Mouse (Mus musculus): Measurements from ENCODE around the gene H6pd.

H6pd gene

GRCm38 (mm10) chr4:149998786-149999509 lies 9.9 kb downstream of the H6pd start:
- peak; percentile 60 for DNase-seq

- DNase-seq = no peak
Observed at GRCm38 (mm10) chr4:149997999-149998398, 10.8 kb downstream of the H6pd start.

GRCm38 (mm10) chr4:149996440-149996839 lies 12.4 kb downstream of the H6pd start:
- DNase-seq = peak; percentile 54

GRCm38 (mm10) chr4:149995911-149996310 lies 12.9 kb downstream of the H6pd start:
- no peak for DNase-seq

- no peak for DNase-seq
Observed at GRCm38 (mm10) chr4:149994218-149994617, 14.6 kb downstream of the H6pd start.

- no peak for DNase-seq
Observed at GRCm38 (mm10) chr4:149992670-149993032, 16.2 kb downstream of the H6pd start.

GRCm38 (mm10) chr4:149991755-149992669 lies 16.8 kb downstream of the H6pd start:
- no peak for DNase-seq

GRCm38 (mm10) chr4:149990954-149991633 lies 17.7 kb downstream of the H6pd start:
- peak; percentile 79 for DNase-seq

GRCm38 (mm10) chr4:149990212-149990953 lies 18.4 kb downstream of the H6pd start:
- peak; percentile 59 for DNase-seq

- peak; percentile 95 for DNase-seq
Observed at GRCm38 (mm10) chr4:149988931-149989556, 19.8 kb downstream of the H6pd start.

- no peak for DNase-seq
Observed at GRCm38 (mm10) chr4:149988301-149988700, 20.5 kb downstream of the H6pd start.

GRCm38 (mm10) chr4:149986671-149987417 lies 22.0 kb downstream of the H6pd start:
- DNase-seq = no peak

GRCm38 (mm10) chr4:149983921-149984645 lies 24.7 kb downstream of the H6pd start:
- DNase-seq = no peak

GRCm38 (mm10) chr4:149982154-149982553 lies 26.7 kb downstream of the H6pd start:
- peak; percentile 55 for DNase-seq

- peak; percentile 89 for DNase-seq
Observed at GRCm38 (mm10) chr4:149979819-149980308, 29.0 kb downstream of the H6pd start.

GRCm38 (mm10) chr4:149978820-149979219 lies 30.0 kb downstream of the H6pd start:
- DNase-seq = no peak

GRCm38 (mm10) chr4:149977801-149978544 lies 30.9 kb downstream of the H6pd start:
- peak; percentile 49 for DNase-seq

- no peak for DNase-seq
Observed at GRCm38 (mm10) chr4:149977181-149977580, 31.6 kb downstream of the H6pd start.

- no peak for DNase-seq
Observed at GRCm38 (mm10) chr4:149975730-149976254, 33.0 kb downstream of the H6pd start.
